8 mouse cellular contexts compared by ENCODE assay signal in the genomic region with DNA sequence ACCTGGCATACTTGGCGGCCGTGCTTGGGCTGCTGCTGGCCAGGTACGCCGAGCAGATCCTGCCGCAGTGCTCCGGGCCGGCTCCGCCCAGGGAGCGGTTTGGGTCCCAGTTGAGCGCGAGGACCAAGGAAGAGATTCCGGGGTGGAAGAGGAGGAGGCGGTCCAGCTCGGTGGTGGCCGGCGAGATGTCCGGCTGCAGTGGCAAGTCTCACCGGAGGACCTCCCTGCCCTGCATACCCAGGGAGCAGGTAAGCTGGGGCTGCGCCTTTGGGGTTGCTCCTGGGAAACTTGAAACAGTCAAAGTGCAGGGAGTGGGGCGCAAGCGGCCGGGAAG. TPM values are rescaled to one million over a fixed set of nuclear protein-coding genes. Genes with fewer than 3 reads are reported as not detected.
DNase-seq lines count a peak whose midpoint lies in the region; ATAC-seq and TF ChIP-seq lines count a peak whose summit lies in the region.

No protein-coding gene starts in this region.

- no peaks in the 10 kb centered on the region for H3K4me1 ChIP-seq in lung, adult 2 months (ENCODE audit: control insufficient read depth, insufficient read depth, low read length)
- peaks cover 3% of the 10 kb centered on the region; the same call in 1 of the 2 replicates for H3K4me1 ChIP-seq in forebrain, embryonic 11.5 days (replicated peaks; ENCODE audit: control insufficient read depth, insufficient read depth, low read length)
- H3K4me1 ChIP-seq in hindbrain, embryonic 14.5 days (replicated peaks; ENCODE audit: control insufficient read depth, insufficient read depth, low read length) = no peaks in the 10 kb centered on the region
- H3K4me1 ChIP-seq in lung, embryonic 15.5 days = peaks cover 17% of the 10 kb centered on the region

- no peak for TF ChIP-seq POLR2A in lung, adult 2 months (IDR thresholded peaks at IDR 0.05; ENCODE audit: borderline replicate concordance, extremely low read depth, low read depth, low read length)

- no peak for TF ChIP-seq CTCF in lung, adult 2 months (IDR thresholded peaks at IDR 0.05; ENCODE audit: insufficient read depth, low read length)

- 4% methylated on average over 22 of the region's 22 CpGs for WGBS in lung, adult 2 months
- WGBS in forebrain, embryonic 11.5 days = 2% methylated on average over 22 of the region's 22 CpGs
- whole genome bisulfite sequencing in hindbrain, embryonic 14.5 days = 1% methylated on average over 22 of the region's 22 CpGs
- WGBS in lung, embryonic 15.5 days = 2% methylated on average over 21 of the region's 22 CpGs

- H3K9me3 ChIP-seq in forebrain, embryonic 11.5 days (ENCODE audit: control insufficient read depth, low read length) = no peaks in the 10 kb centered on the region
- no peaks in the 10 kb centered on the region for H3K9me3 ChIP-seq in hindbrain, embryonic 14.5 days (ENCODE audit: control insufficient read depth, low read length)
- no peaks in the 10 kb centered on the region for H3K9me3 ChIP-seq in lung, embryonic 15.5 days

- no peaks in the 10 kb centered on the region for H3K36me3 ChIP-seq in forebrain, embryonic 11.5 days (ENCODE audit: control insufficient read depth, insufficient read depth, low read length)
- H3K36me3 ChIP-seq in hindbrain, embryonic 14.5 days (replicated peaks; ENCODE audit: control insufficient read depth, insufficient read depth) = no peaks in the 10 kb centered on the region
- no peaks in the 10 kb centered on the region; the same call in 1 of the 2 replicates for H3K36me3 ChIP-seq in lung, embryonic 15.5 days

- no peak for DNase-seq in lung, adult 2 months
- DNase-seq in lung, postnatal 14 days = no peak
- no peak for DNase-seq in forebrain, embryonic 11.5 days (ENCODE audit: low spot score)
- no peak for DNase-seq in hindbrain, embryonic 14.5 days (ENCODE audit: low spot score)
- DNase-seq in urinary bladder, postnatal 25 days (ENCODE audit: low spot score) = peak; percentile 9
- no peak for DNase-seq in left cerebral cortex, adult 18-20 months (ENCODE audit: low spot score in 2 of 2)

- H3K27ac ChIP-seq in forebrain, embryonic 11.5 days (ENCODE audit: low read depth, low read length) = no peak overlapping the region
- no peak overlapping the region for H3K27ac ChIP-seq in hindbrain, embryonic 14.5 days
- peak overlapping the region; percentile 84 for H3K27ac ChIP-seq in lung, embryonic 15.5 days

- peak overlapping the region; percentile 64 for H3K9ac ChIP-seq in forebrain, embryonic 11.5 days (ENCODE audit: low read length)
- H3K9ac ChIP-seq in hindbrain, embryonic 14.5 days = peak overlapping the region; percentile 63
- H3K9ac ChIP-seq in lung, embryonic 15.5 days = peak overlapping the region; percentile 78

- H3K27me3 ChIP-seq in forebrain, embryonic 11.5 days (ENCODE audit: control insufficient read depth, insufficient read depth, low read length) = peaks cover 11% of the 10 kb centered on the region; the same call in 1 of the 2 replicates
- peaks cover 38% of the 10 kb centered on the region for H3K27me3 ChIP-seq in hindbrain, embryonic 14.5 days (ENCODE audit: control insufficient read depth, insufficient read depth, low read length)
- peaks cover 12% of the 10 kb centered on the region for H3K27me3 ChIP-seq in lung, embryonic 15.5 days

- peak overlapping the region; percentile 64 for H3K4me3 ChIP-seq in lung, adult 2 months (replicated peaks; ENCODE audit: extremely low read depth, low read depth, low read length)
- H3K4me3 ChIP-seq in forebrain, embryonic 11.5 days (ENCODE audit: low read depth, low read length) = peak overlapping the region; percentile 60
- H3K4me3 ChIP-seq in hindbrain, embryonic 14.5 days (replicated peaks; ENCODE audit: low read length) = peak overlapping the region; percentile 78
- H3K4me3 ChIP-seq in lung, embryonic 15.5 days = peak overlapping the region; percentile 65

- peak; percentile 16 for ATAC-seq in forebrain, embryonic 11.5 days (replicated peaks; ENCODE audit: low FRiP score)
- no peak; the same call in 1 of the 2 replicates for ATAC-seq in hindbrain, embryonic 14.5 days (ENCODE audit: low FRiP score)
- peak; percentile 46; the same call in 1 of the 2 replicates for ATAC-seq in lung, embryonic 15.5 days (ENCODE audit: borderline replicate concordance, extremely low read depth, low FRiP score, low TSS enrichment)
- ATAC-seq in inflammation-experienced regulatory T-cells, adult 6 months = no peak

- H3K4me2 ChIP-seq in forebrain, embryonic 11.5 days (ENCODE audit: low read depth, low read length, severe bottlenecking) = peak overlapping the region; percentile 96
- peak overlapping the region; percentile 93 for H3K4me2 ChIP-seq in hindbrain, embryonic 14.5 days (replicated peaks)
- peak overlapping the region; percentile 95 for H3K4me2 ChIP-seq in lung, embryonic 15.5 days

RNA-seq across cellular contexts. Expression of a gene that starts 1.2 kb away (rescaled TPM):
- polyA plus RNA-seq in lung, adult 2 months (2012; rRNA removed) = 22.7 and 25.8 TPM in 2 replicates
- 1.4 and 1.7 TPM in 2 replicates for polyA plus RNA-seq in forebrain, embryonic 11.5 days (2014; fragmentation: Nextera tagmentation; extraction: Ambion mirVana)
- 2.5 and 2.7 TPM in 2 replicates for polyA plus RNA-seq in hindbrain, embryonic 14.5 days (2014; fragmentation: Nextera tagmentation; extraction: Ambion mirVana)
- polyA plus RNA-seq in lung, embryonic 15.5 days (2015; fragmentation: Nextera tagmentation; extraction: Ambion mirVana) = 4.6 and 5.0 TPM in 2 replicates
- total RNA-seq in left cerebral cortex, adult 18-20 months (2021) = 1 to 10 TPM; 1.3 to 1.6 TPM
- polyA plus RNA-seq in inflammation-experienced regulatory T-cells, adult 6 months (2017; shearing (Covaris generic)) = not detected

Comparison
In these comparisons a context has a peak if more than half of its experiments do, and no peak if none do; other contexts are left out.
1. ATAC-seq: peak in forebrain, embryonic 11.5 days (single experiment) and lung, embryonic 15.5 days (single experiment); none in hindbrain, embryonic 14.5 days (single experiment) and inflammation-experienced regulatory T-cells, adult 6 months (single experiment).
2. Peak in every context shown above with its lines, with median percentiles within 50 percentile points of each other: H3K4me3 ChIP-seq, H3K4me2 ChIP-seq and H3K9ac ChIP-seq.